Mouse (Mus musculus) liver, embryonic 14.5 days (tissue): ENCODE measurements around the gene Atpif1. TPM values are rescaled to one million over a fixed set of nuclear protein-coding genes. Genes with fewer than 3 reads are reported as not detected.

ENCODE experiments used
- ATAC-seq: fragments of 200-750 bp; cut with Nextera tagmentation; 2 replicates; pipeline ENCODE4 v1.8.0; 2017; ENCODE audit warnings: moderate number of reproducible peaks, mild to moderate bottlenecking, moderate library complexity; ENCODE audit not compliant: insufficient read depth
- DNase-seq, 3 experiments: peaks; one replicate each; pipeline ENCODE4 v3.0.0-alpha.2; 2012 to 2013; ENCODE audit warnings: low read depth in 3 of 3, low spot score in 3 of 3
- H3K27ac ChIP-seq: fragments of 300-500 bp; sonication (generic); 2 replicates; pipeline ENCODE4 v1.5.1; 2014; ENCODE audit warnings: moderate library complexity, mild to moderate bottlenecking, control low read depth, inconsistent platforms
- H3K27me3 ChIP-seq: fragments of 300-500 bp; sonication (generic); 2 replicates; pipeline ENCODE4 v1.6.1; 2014; ENCODE audit warnings: mild to moderate bottlenecking, low read length, moderate library complexity; ENCODE audit not compliant: control insufficient read depth, insufficient read depth
- H3K36me3 ChIP-seq: fragments of 300-500 bp; sonication (generic); replicated peaks from 2 replicates; pipeline ENCODE4 v1.6.1; 2014; ENCODE audit warnings: low read depth; ENCODE audit not compliant: control insufficient read depth, insufficient read depth
- H3K4me1 ChIP-seq, 2 experiments: fragments of 200-500 bp in 1 of 2; fragments of 300-500 bp in 1 of 2; sonication (generic) in 1 of 2; replicated peaks; 2 replicates each; pipeline ENCODE4 v1.6.1; 2012 to 2014; ENCODE audit warnings: antibody characterized with exemption in 1 of 2, inconsistent platforms in 1 of 2, low read length in 1 of 2; ENCODE audit not compliant: control insufficient read depth in 2 of 2, insufficient read depth in 2 of 2
- H3K4me2 ChIP-seq: fragments of 300-500 bp; sonication (generic); 2 replicates; pipeline ENCODE4 v1.6.1; 2014; ENCODE audit warnings: low read depth, mild to moderate bottlenecking, control low read depth, moderate library complexity
- H3K4me3 ChIP-seq, 2 experiments: fragments of 200-500 bp in 1 of 2; fragments of 300-500 bp in 1 of 2; sonication (generic) in 1 of 2; 2 replicates each; pipeline ENCODE4 v1.5.1; 2012 to 2014; ENCODE audit warnings: low read depth in 2 of 2, low read length in 2 of 2, mild to moderate bottlenecking in 2 of 2, control low read depth in 1 of 2, inconsistent platforms in 1 of 2, moderate library complexity in 1 of 2; ENCODE audit not compliant: insufficient read depth in 1 of 2
- H3K9ac ChIP-seq: fragments of 300-500 bp; sonication (generic); replicated peaks from 2 replicates; pipeline ENCODE4 v1.6.1; 2014; ENCODE audit warnings: mild to moderate bottlenecking, control low read depth, moderate library complexity
- H3K9me3 ChIP-seq: fragments of 300-500 bp; sonication (generic); 2 replicates; pipeline ENCODE4 v1.6.1; 2016; ENCODE audit warnings: low read length, mixed read lengths; ENCODE audit not compliant: control insufficient read depth
- CTCF ChIP-seq: IDR thresholded peaks from 2 replicates; pipeline ENCODE4 v1.5.1; 2016; ENCODE audit warnings: antibody characterized with exemption, low read depth, control low read depth
- EP300 ChIP-seq: IDR thresholded peaks from 2 replicates; pipeline ENCODE4 v1.6.1; 2016; ENCODE audit warnings: antibody characterized with exemption, low read depth
- WGBS: fragments of 180-500 bp; shearing (Covaris S2); extraction: QIAGEN DNeasy Blood & Tissue Kit; methylation state at CpG from one replicate; pipeline ENCODE4 v1.1.7; 2014; ENCODE audit not compliant: insufficient replicate concordance; 5-methylcytosine and 5-hydroxymethylcytosine counted together
- polyA plus RNA-seq, 2 experiments: library from polyadenylated mRNA; depleted of rRNA in 1 of 2; stranded (reverse) in 1 of 2; unstranded in 1 of 2; fragments of >200 nt; fragmentation: Nextera tagmentation in 1 of 2; extraction: Ambion mirVana in 1 of 2; gene quantifications; 2 replicates each; pipeline versions ENCODE4 v1.2.1 to v1.2.3; 2012 to 2014

The Atpif1 gene
- polyA plus RNA-seq, 2 experiments, result 902 to 1,811 TPM

GRCm38 (mm10) chr4:132554653-132555052, 21.2 kb upstream of the Atpif1 start:
- no peak overlapping the region for H3K27ac ChIP-seq
- TF ChIP-seq CTCF (no peak), EP300 (no peak)
- WGBS, result 35% methylated on average over 8 of the region's 8 CpGs

GRCm38 (mm10) chr4:132554221-132554620, 20.8 kb upstream of the Atpif1 start:
- peaks cover 41% of the 10 kb centered on the region for H3K36me3 ChIP-seq
- 72% methylated on average over 5 of the region's 5 CpGs for WGBS

More at GRCm38 (mm10) chr4:132554653-132555052, 21.2 kb upstream of the Atpif1 start:
- Histone ChIP-seq H3K9me3 (no peaks in the 10 kb centered on the region), H3K9ac (no peak overlapping the region), H3K4me1 (0 out of 4 replicates have a peak, but pooled peaks cover 0 to 2% of the 10 kb centered on the region in 2 experiments), H3K4me3 (no peak overlapping the region), H3K27me3 (no peaks in the 10 kb centered on the region), H3K36me3 (peaks cover 37% of the 10 kb centered on the region), H3K4me2 (no peak overlapping the region)
- peak; percentile 35; the same call in 1 of the 2 replicates for ATAC-seq
- DNase-seq, result no peak

GRCm38 (mm10) chr4:132545851-132546250, 12.4 kb upstream of the Atpif1 start:
- ATAC-seq (peak; percentile 71), DNase-seq (no peak)
- H3K4me1 ChIP-seq, result no peaks in the 10 kb centered on the region
- no peak overlapping the region for H3K27ac ChIP-seq
- H3K4me3 ChIP-seq, result no peak overlapping the region
- peaks cover 88% of the 10 kb centered on the region for H3K36me3 ChIP-seq
- no peaks in the 10 kb centered on the region for H3K27me3 ChIP-seq
- H3K9me3 ChIP-seq, result no peaks in the 10 kb centered on the region
- no peak overlapping the region for H3K9ac ChIP-seq
- TF ChIP-seq CTCF, result peak; percentile 85
- TF ChIP-seq EP300, result no peak
- no peak overlapping the region for H3K4me2 ChIP-seq
- 38% methylated on average over 8 of the region's 8 CpGs for WGBS

More at GRCm38 (mm10) chr4:132554221-132554620, 20.8 kb upstream of the Atpif1 start:
- H3K9me3 ChIP-seq, result no peaks in the 10 kb centered on the region
- ATAC-seq (no peak), DNase-seq (no peak)
- no peak overlapping the region for H3K4me2 ChIP-seq
- H3K4me1 ChIP-seq, result 0 out of 4 replicates have a peak, but pooled peaks cover 0 to 2% of the 10 kb centered on the region in 2 experiments
- no peak overlapping the region for H3K9ac ChIP-seq
- no peak overlapping the region for H3K4me3 ChIP-seq
- TF ChIP-seq EP300, result no peak
- no peak for TF ChIP-seq CTCF
- H3K27ac ChIP-seq, result no peak overlapping the region
- H3K27me3 ChIP-seq, result no peaks in the 10 kb centered on the region

GRCm38 (mm10) chr4:132542724-132543123, 9.3 kb upstream of the Atpif1 start:
- Histone ChIP-seq H3K4me3 (no peak overlapping the region), H3K4me1 (no peaks in the 10 kb centered on the region; a peak in 1 of 4 replicates), H3K27me3 (no peaks in the 10 kb centered on the region), H3K4me2 (no peak overlapping the region), H3K27ac (no peak overlapping the region; the same call in 1 of the 2 replicates), H3K36me3 (peaks cover 91% of the 10 kb centered on the region), H3K9me3 (no peaks in the 10 kb centered on the region), H3K9ac (no peak overlapping the region)
- 36% methylated on average over 1 of the region's 1 CpGs for WGBS
- TF ChIP-seq EP300 (no peak), CTCF (peak; percentile 37; the same call in 1 of the 2 replicates)
- ATAC-seq, result no peak
- no peak for DNase-seq

- H3K4me3 ChIP-seq, result no peak overlapping the region
- H3K9ac ChIP-seq, result no peak overlapping the region
- 90% methylated on average over 4 of the region's 4 CpGs for WGBS
- no peak for ATAC-seq
- H3K4me2 ChIP-seq, result no peak overlapping the region
- peaks cover 4 to 8% of the 10 kb centered on the region in 2 experiments; a peak in 3 of 4 replicates for H3K4me1 ChIP-seq
- H3K9me3 ChIP-seq, result no peaks in the 10 kb centered on the region
- no peaks in the 10 kb centered on the region for H3K27me3 ChIP-seq
- TF ChIP-seq CTCF (no peak), EP300 (no peak)
- DNase-seq, result no peak
- peaks cover 81% of the 10 kb centered on the region for H3K36me3 ChIP-seq
- no peak overlapping the region; the same call in 1 of the 2 replicates for H3K27ac ChIP-seq
Observed at GRCm38 (mm10) chr4:132541413-132541812, 8.0 kb upstream of the Atpif1 start.
